Mouse (Mus musculus) forebrain, embryonic 14.5 days (tissue): ENCODE measurements around the gene Cyp21a1. TPM values are rescaled to one million over a fixed set of nuclear protein-coding genes. Genes with fewer than 3 reads are reported as not detected.
"Not testable (repeated sequence)": the region's sequence is repeated elsewhere in the genome, so short reads cannot be mapped to it uniquely, and the experiment has no call there.

Experiments used
- ATAC-seq: fragments of 200-750 bp; cut with Nextera tagmentation; 2 replicates; pipeline ENCODE4 v1.8.0; 2017; ENCODE audit warnings: mild to moderate bottlenecking, moderate library complexity
- DNase-seq: peaks from one replicate; pipeline ENCODE4 v3.0.0-alpha.2; 2015; ENCODE audit warnings: low spot score
- H3K27ac ChIP-seq: fragments of 300-500 bp; sonication (generic); 2 replicates; pipeline ENCODE4 v1.5.1; 2014; ENCODE audit warnings: low read depth, mild to moderate bottlenecking, control low read depth, low read length, moderate library complexity
- H3K27me3 ChIP-seq: fragments of 300-500 bp; sonication (generic); replicated peaks from 2 replicates; pipeline ENCODE4 v1.6.1; 2014; ENCODE audit warnings: low read length, control low read depth, mixed read lengths; ENCODE audit not compliant: control insufficient read depth, insufficient read depth
- H3K36me3 ChIP-seq: fragments of 300-500 bp; sonication (generic); 2 replicates; pipeline ENCODE4 v1.6.1; 2014; ENCODE audit warnings: low read length, control low read depth; ENCODE audit not compliant: control insufficient read depth, insufficient read depth
- H3K4me1 ChIP-seq: fragments of 300-500 bp; sonication (generic); 2 replicates; pipeline ENCODE4 v1.6.1; 2014; ENCODE audit warnings: antibody characterized with exemption, low read length, control low read depth; ENCODE audit not compliant: control insufficient read depth, insufficient read depth
- H3K4me2 ChIP-seq: fragments of 300-500 bp; sonication (generic); 2 replicates; pipeline ENCODE4 v1.6.1; 2014; ENCODE audit warnings: mild to moderate bottlenecking, control low read depth, low read length
- H3K4me3 ChIP-seq: fragments of 300-500 bp; sonication (generic); 2 replicates; pipeline ENCODE4 v1.5.1; 2014; ENCODE audit warnings: low read depth, low read length, control low read depth
- H3K9ac ChIP-seq: fragments of 300-500 bp; sonication (generic); 2 replicates; pipeline ENCODE4 v1.6.1; 2014; ENCODE audit warnings: mild to moderate bottlenecking, low read length, control low read depth, moderate library complexity
- H3K9me3 ChIP-seq: fragments of 300-500 bp; sonication (generic); replicated peaks from 2 replicates; pipeline ENCODE4 v1.6.1; 2016; ENCODE audit warnings: low read length, control low read depth, mixed read lengths; ENCODE audit not compliant: control insufficient read depth
- WGBS: fragments of 180-500 bp; shearing (Covaris S2); extraction: QIAGEN DNeasy Blood & Tissue Kit; methylation state at CpG from one replicate; pipeline ENCODE4 v1.1.7; 2014; 5-methylcytosine and 5-hydroxymethylcytosine counted together
- polyA plus RNA-seq: library from polyadenylated mRNA; unstranded; fragments of >200 nt; fragmentation: Nextera tagmentation; extraction: Ambion mirVana; gene quantifications from 2 replicates; pipeline ENCODE4 v1.2.1, GENCODE M21; 2014

Cyp21a1 gene
- polyA plus RNA-seq, 1 experiment from 2014 or later: not detected

- no peak for ATAC-seq
- no peaks in the 10 kb centered on the region for H3K9me3 ChIP-seq
- no peaks in the 10 kb centered on the region for H3K36me3 ChIP-seq
- no peaks in the 10 kb centered on the region for H3K4me1 ChIP-seq
- H3K27me3 ChIP-seq: no peaks in the 10 kb centered on the region
- no peak overlapping the region for H3K27ac ChIP-seq
- no peak for DNase-seq
- WGBS: 93% methylated on average over 14 of the region's 17 CpGs
- H3K9ac ChIP-seq: no peak overlapping the region
- no peak overlapping the region for H3K4me3 ChIP-seq
- H3K4me2 ChIP-seq: no peak overlapping the region
These were observed 5.4 kb downstream of the Cyp21a1 start for GRCm38 (mm10) chr17:34798866-34799530.

- not testable (repeated sequence) for H3K9ac ChIP-seq, H3K36me3 ChIP-seq, ATAC-seq, H3K27ac ChIP-seq, H3K4me1 ChIP-seq, H3K4me3 ChIP-seq, H3K27me3 ChIP-seq, H3K9me3 ChIP-seq, DNase-seq, H3K4me2 ChIP-seq
- 88% methylated on average over 6 of the region's 7 CpGs for WGBS
These were observed 6.3 kb downstream of the Cyp21a1 start for GRCm38 (mm10) chr17:34798071-34798470.

- H3K4me3 ChIP-seq, DNase-seq, H3K36me3 ChIP-seq, H3K9ac ChIP-seq, H3K4me1 ChIP-seq, H3K27me3 ChIP-seq, H3K9me3 ChIP-seq, ATAC-seq, H3K27ac ChIP-seq, H3K4me2 ChIP-seq: not testable (repeated sequence)
- WGBS: 91% methylated on average over 10 of the region's 10 CpGs
These were observed 7.0 kb downstream of the Cyp21a1 start for GRCm38 (mm10) chr17:34797211-34797995.

- Histone ChIP-seq H3K4me1 (no peaks in the 10 kb centered on the region), H3K4me3 (no peak overlapping the region), H3K9me3 (no peaks in the 10 kb centered on the region), H3K4me2 (no peak overlapping the region), H3K36me3 (no peaks in the 10 kb centered on the region), H3K27ac (no peak overlapping the region), H3K9ac (no peak overlapping the region), H3K27me3 (no peaks in the 10 kb centered on the region)
- DNase-seq (no peak), ATAC-seq (no peak)
- 82% methylated on average over 8 of the region's 8 CpGs for WGBS
These were observed 7.8 kb downstream of the Cyp21a1 start for GRCm38 (mm10) chr17:34796311-34797140.

GRCm38 (mm10) chr17:34795633-34796032 lies 8.7 kb downstream of the Cyp21a1 start:
- no peak for ATAC-seq
- H3K4me3 ChIP-seq: no peak overlapping the region
- 69% methylated on average over 9 of the region's 9 CpGs for WGBS

GRCm38 (mm10) chr17:34795016-34795415 lies 9.3 kb downstream of the Cyp21a1 start:
- WGBS: 89% methylated on average over 10 of the region's 10 CpGs
- Histone ChIP-seq H3K27ac (no peak overlapping the region), H3K9me3 (no peaks in the 10 kb centered on the region), H3K4me3 (no peak overlapping the region), H3K4me2 (no peak overlapping the region), H3K27me3 (no peaks in the 10 kb centered on the region), H3K36me3 (no peaks in the 10 kb centered on the region), H3K4me1 (no peaks in the 10 kb centered on the region), H3K9ac (no peak overlapping the region)
- DNase-seq (no peak), ATAC-seq (no peak)

More at GRCm38 (mm10) chr17:34795633-34796032, 8.7 kb downstream of the Cyp21a1 start:
- no peak overlapping the region for H3K4me2 ChIP-seq
- no peaks in the 10 kb centered on the region for H3K9me3 ChIP-seq
- H3K27ac ChIP-seq: no peak overlapping the region
- no peaks in the 10 kb centered on the region for H3K27me3 ChIP-seq
- DNase-seq: peak; percentile 6
- no peak overlapping the region for H3K9ac ChIP-seq
- no peaks in the 10 kb centered on the region for H3K36me3 ChIP-seq
- H3K4me1 ChIP-seq: no peaks in the 10 kb centered on the region

- Histone ChIP-seq H3K9ac (no peak overlapping the region), H3K4me3 (no peak overlapping the region), H3K27ac (no peak overlapping the region), H3K4me1 (no peaks in the 10 kb centered on the region), H3K4me2 (no peak overlapping the region), H3K27me3 (no peaks in the 10 kb centered on the region), H3K36me3 (no peaks in the 10 kb centered on the region), H3K9me3 (peaks cover 5% of the 10 kb centered on the region; the same call in 1 of the 2 replicates)
- ATAC-seq (no peak), DNase-seq (no peak)
- WGBS: 83% methylated on average over 9 of the region's 9 CpGs
These were observed 26.6 kb downstream of the Cyp21a1 start for GRCm38 (mm10) chr17:34777680-34778325.

GRCm38 (mm10) chr17:34761471-34761870 lies 42.9 kb downstream of the Cyp21a1 start:
- no peaks in the 10 kb centered on the region for H3K36me3 ChIP-seq
- no peak overlapping the region for H3K4me2 ChIP-seq
- ATAC-seq: no peak
- WGBS: 79% methylated on average over 3 of the region's 3 CpGs
- no peak overlapping the region for H3K27ac ChIP-seq
- H3K4me1 ChIP-seq: no peaks in the 10 kb centered on the region
- no peak overlapping the region for H3K4me3 ChIP-seq
- no peak for DNase-seq
- H3K9ac ChIP-seq: no peak overlapping the region
- H3K27me3 ChIP-seq: no peaks in the 10 kb centered on the region
- H3K9me3 ChIP-seq: no peaks in the 10 kb centered on the region
